Mouse (Mus musculus) CH12.LX (cell line): ENCODE measurements around the gene Pex1.

Experiments used
- CHD1 ChIP-seq: IDR thresholded peaks from 2 replicates; pipeline ENCODE4 v1.6.1; 2012; ENCODE audit warnings: low read depth, low read length, improper control_type of control experiment, inconsistent platforms
- CTCF ChIP-seq, 2 experiments: IDR thresholded peaks in 1 of 2; conservative IDR thresholded peaks in 1 of 2; 2 replicates each; pipeline ENCODE4 v1.5.1; 2011 to 2012; ENCODE audit warnings: low read depth in 2 of 2, low read length in 2 of 2, improper control_type of control experiment in 1 of 2, inconsistent platforms in 1 of 2, mild to moderate bottlenecking in 1 of 2, moderate library complexity in 1 of 2
- ETS1 ChIP-seq: conservative IDR thresholded peaks from 2 replicates; pipeline ENCODE4 v1.6.1; 2012; ENCODE audit warnings: low read depth, mild to moderate bottlenecking, inconsistent platforms, low read length, improper control_type of control experiment, moderate library complexity
- MAX ChIP-seq: IDR thresholded peaks from 2 replicates; pipeline ENCODE4 v1.6.1; 2011; ENCODE audit warnings: low read length, improper control_type of control experiment

- TF ChIP-seq MAX (no peak), CHD1 (no peak), ETS1 (no peak), CTCF (conservative IDR thresholded peaks at IDR 0.05 in 1 of 2, IDR thresholded peaks at IDR 0.05 in 1 of 2; ENCODE audit: low read depth in 2 of 2, low read length in 2 of 2) (no peak)
Measured at GRCm38 (mm10) chr5:3598766-3599165, 2.9 kb downstream of the Pex1 start.
